Mouse (Mus musculus) cerebral cortex, adult 2 months (tissue): ENCODE results near the gene Atp2b1.

Experiments used
- WGBS: fragments of 180-500 bp; shearing (Covaris S2); methylation state at CpG from one replicate; pipeline ENCODE4 v1.1.7; 2018; 5-methylcytosine and 5-hydroxymethylcytosine counted together

Gene Atp2b1

GRCm38 (mm10) chr10:99033830-99034828 lies 119.9 kb downstream of the Atp2b1 start:
- 72% methylated on average over 15 of the region's 15 CpGs for WGBS

GRCm38 (mm10) chr10:99037185-99038065 lies 123.2 kb downstream of the Atp2b1 start:
- WGBS = 77% methylated on average over 21 of the region's 21 CpGs

- 86% methylated on average over 3 of the region's 3 CpGs for WGBS
Observed at GRCm38 (mm10) chr10:99038866-99039265, 124.7 kb downstream of the Atp2b1 start.

- 93% methylated on average over 5 of the region's 5 CpGs for WGBS
Observed at GRCm38 (mm10) chr10:99040171-99040570, 126.0 kb downstream of the Atp2b1 start.

- 87% methylated on average over 5 of the region's 5 CpGs for WGBS
Observed at GRCm38 (mm10) chr10:99046756-99047550, 132.7 kb downstream of the Atp2b1 start.

- WGBS = 72% methylated on average over 4 of the region's 4 CpGs
Observed at GRCm38 (mm10) chr10:99047551-99047940, 133.3 kb downstream of the Atp2b1 start.

- 81% methylated on average over 7 of the region's 7 CpGs for WGBS
Observed at GRCm38 (mm10) chr10:99050093-99050492, 135.9 kb downstream of the Atp2b1 start.

GRCm38 (mm10) chr10:99060588-99060987 lies 146.4 kb downstream of the Atp2b1 start:
- 84% methylated on average over 7 of the region's 7 CpGs for WGBS

GRCm38 (mm10) chr10:99061418-99061817 lies 147.2 kb downstream of the Atp2b1 start:
- WGBS = 90% methylated on average over 10 of the region's 10 CpGs

GRCm38 (mm10) chr10:99062546-99062945 lies 148.3 kb downstream of the Atp2b1 start:
- WGBS = 62% methylated on average over 5 of the region's 5 CpGs
